Mouse (Mus musculus) neural tube, embryonic 12.5 days (tissue): ENCODE results near the gene Cacnb4. TPM values are rescaled to one million over a fixed set of nuclear protein-coding genes. Genes with fewer than 3 reads are reported as not detected.

Experiments used
- ATAC-seq: fragments of 200-750 bp; cut with Nextera tagmentation; 2 replicates; pipeline ENCODE4 v1.8.0; 2017; ENCODE audit warnings: low read depth, mild to moderate bottlenecking, moderate TSS enrichment, moderate library complexity; ENCODE audit not compliant: low FRiP score
- H3K27ac ChIP-seq: fragments of 300-500 bp; sonication (generic); 2 replicates; pipeline ENCODE4 v1.5.1; 2016
- H3K27me3 ChIP-seq: fragments of 300-500 bp; sonication (generic); replicated peaks from 2 replicates; pipeline ENCODE4 v1.6.1; 2016; ENCODE audit warnings: mild to moderate bottlenecking
- H3K36me3 ChIP-seq: fragments of 300-500 bp; sonication (generic); 2 replicates; pipeline ENCODE4 v1.6.1; 2016; ENCODE audit warnings: mild to moderate bottlenecking
- H3K4me1 ChIP-seq: fragments of 300-500 bp; sonication (generic); 2 replicates; pipeline ENCODE4 v1.6.1; 2016
- H3K4me2 ChIP-seq: fragments of 300-500 bp; sonication (generic); replicated peaks from 2 replicates; pipeline ENCODE4 v1.6.1; 2016; ENCODE audit warnings: mild to moderate bottlenecking
- H3K4me3 ChIP-seq: fragments of 300-500 bp; sonication (generic); 2 replicates; pipeline ENCODE4 v1.5.1; 2016
- H3K9ac ChIP-seq: fragments of 300-500 bp; sonication (generic); 2 replicates; pipeline ENCODE4 v1.6.1; 2016; ENCODE audit warnings: mild to moderate bottlenecking
- H3K9me3 ChIP-seq: fragments of 300-500 bp; sonication (generic); 2 replicates; pipeline ENCODE4 v1.6.1; 2016; ENCODE audit warnings: mild to moderate bottlenecking
- WGBS: fragments of 180-500 bp; shearing (Covaris S2); methylation state at CpG from one replicate; pipeline ENCODE4 v1.1.7; 2016; 5-methylcytosine and 5-hydroxymethylcytosine counted together
- polyA plus RNA-seq: library from polyadenylated mRNA; unstranded; fragments of >200 nt; fragmentation: Nextera tagmentation; extraction: Ambion mirVana; gene quantifications from 2 replicates; pipeline ENCODE4 v1.2.1, GENCODE M21; 2016

The Cacnb4 gene
- polyA plus RNA-seq, 1 experiment from 2014 or later, result 5.9 TPM

DNA sequence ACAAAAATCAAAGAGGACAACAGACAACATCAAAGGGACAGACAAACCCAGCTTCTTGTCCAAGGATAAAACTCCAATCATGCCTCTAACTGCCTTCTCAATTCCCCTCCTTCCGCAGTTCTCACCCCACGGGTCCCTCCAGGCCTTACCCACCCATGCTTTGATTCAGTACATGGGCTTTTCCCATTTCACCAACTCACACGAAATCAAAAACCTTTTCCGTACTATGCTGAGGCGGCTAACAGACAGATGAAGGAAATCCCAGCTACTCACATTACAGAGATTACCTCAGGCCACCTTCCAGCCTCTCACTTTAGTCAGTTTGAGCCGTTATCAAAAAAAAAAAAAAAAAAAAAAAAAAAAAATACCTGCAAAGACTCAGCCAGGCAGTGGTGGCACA, 104.4 kb downstream of the Cacnb4 start:
- no peaks in the 10 kb centered on the region for H3K9me3 ChIP-seq
- no peaks in the 10 kb centered on the region for H3K4me1 ChIP-seq
- ATAC-seq, result no peak
- H3K36me3 ChIP-seq, result no peaks in the 10 kb centered on the region
- H3K4me2 ChIP-seq, result no peak overlapping the region
- H3K27me3 ChIP-seq, result no peaks in the 10 kb centered on the region
- H3K4me3 ChIP-seq, result no peak overlapping the region
- 93% methylated on average over 6 of the region's 6 CpGs for WGBS
- H3K27ac ChIP-seq, result no peak overlapping the region
- H3K9ac ChIP-seq, result no peak overlapping the region

DNA sequence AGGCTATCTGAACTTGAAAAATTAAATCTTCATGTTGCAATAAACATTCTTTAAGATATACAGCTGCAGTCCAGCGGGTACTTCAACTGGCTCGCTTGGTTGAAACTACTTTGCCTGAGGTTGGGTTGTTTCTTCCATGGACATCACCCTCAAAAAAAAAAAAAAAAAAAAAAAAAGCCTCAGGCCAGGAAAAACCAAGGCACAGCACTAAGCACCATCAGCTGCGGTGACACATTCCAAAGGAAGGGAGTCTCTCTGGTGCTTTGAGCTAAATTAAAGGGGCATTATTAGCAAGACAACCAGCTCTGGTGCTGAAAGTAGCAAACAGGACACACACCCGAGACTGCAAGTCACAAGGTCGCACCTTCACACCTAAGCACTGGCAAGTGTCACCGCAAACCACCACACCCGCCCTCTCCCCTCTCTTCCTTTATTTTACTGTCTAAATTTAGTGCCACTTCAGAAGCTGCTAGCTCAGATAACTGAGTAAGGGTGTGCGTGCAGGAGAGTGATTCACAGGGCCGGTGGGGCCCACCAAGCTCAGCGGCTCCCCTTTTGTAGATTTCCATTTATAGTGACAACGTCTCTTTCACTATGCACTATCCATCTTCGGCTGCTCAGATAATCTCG, 105.2 kb downstream of the Cacnb4 start:
- 71% methylated on average over 13 of the region's 13 CpGs for WGBS
- no peaks in the 10 kb centered on the region for H3K4me1 ChIP-seq

DNA sequence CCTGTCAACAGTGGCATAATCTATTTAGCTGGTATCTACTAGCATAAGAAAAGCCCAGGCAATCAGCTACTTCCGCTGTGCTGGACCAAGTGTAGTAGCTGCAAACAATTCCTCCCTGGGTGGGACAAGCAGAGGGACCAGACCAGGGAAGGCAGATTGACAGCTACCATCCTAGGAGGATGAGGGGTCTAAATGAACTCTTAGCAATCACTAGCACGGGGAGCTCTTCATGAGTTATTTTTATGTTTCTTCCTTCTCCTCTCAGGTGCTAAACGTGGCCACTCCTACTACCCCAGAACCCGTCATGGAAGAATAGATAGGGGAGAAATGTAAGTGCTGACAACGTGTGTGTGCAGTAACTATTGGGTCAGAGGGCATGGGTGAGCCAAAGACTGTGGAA, 105.8 kb downstream of the Cacnb4 start:
- Histone ChIP-seq H3K9ac (no peak overlapping the region), H3K4me1 (no peaks in the 10 kb centered on the region), H3K27ac (no peak overlapping the region), H3K4me3 (no peak overlapping the region), H3K4me2 (no peak overlapping the region), H3K27me3 (no peaks in the 10 kb centered on the region), H3K36me3 (no peaks in the 10 kb centered on the region), H3K9me3 (no peaks in the 10 kb centered on the region)
- ATAC-seq, result no peak
- WGBS, result 79% methylated on average over 5 of the region's 5 CpGs

More for the DNA sequence above, 105.2 kb downstream of the Cacnb4 start:
- Histone ChIP-seq H3K27ac (no peak overlapping the region), H3K9me3 (no peaks in the 10 kb centered on the region), H3K4me3 (no peak overlapping the region), H3K9ac (no peak overlapping the region), H3K4me2 (no peak overlapping the region), H3K27me3 (no peaks in the 10 kb centered on the region), H3K36me3 (no peaks in the 10 kb centered on the region)
- ATAC-seq, result no peak

DNA sequence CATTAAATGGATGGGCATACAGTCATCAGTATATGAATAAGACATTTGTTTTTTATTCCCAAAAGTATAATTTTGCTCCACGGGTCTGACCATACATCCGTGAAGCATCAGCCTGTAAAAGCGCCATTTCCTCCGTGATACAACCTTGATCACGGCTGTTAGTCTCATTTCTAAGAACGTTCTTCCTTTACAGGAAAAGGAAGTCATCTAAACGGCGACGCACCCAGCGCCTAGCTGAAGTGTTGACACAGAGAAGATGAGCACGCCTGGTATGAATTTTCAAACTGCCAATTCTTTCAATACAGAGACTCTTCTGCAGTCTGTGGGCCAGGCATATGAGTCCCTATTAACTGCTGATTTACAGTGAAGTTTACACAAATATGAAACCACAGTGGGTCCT, 106.5 kb downstream of the Cacnb4 start:
- Histone ChIP-seq H3K9me3 (no peaks in the 10 kb centered on the region), H3K4me1 (no peaks in the 10 kb centered on the region), H3K27ac (no peak overlapping the region), H3K9ac (no peak overlapping the region), H3K4me2 (no peak overlapping the region), H3K27me3 (no peaks in the 10 kb centered on the region), H3K36me3 (no peaks in the 10 kb centered on the region), H3K4me3 (no peak overlapping the region)
- WGBS, result 86% methylated on average over 11 of the region's 11 CpGs
- no peak for ATAC-seq

DNA sequence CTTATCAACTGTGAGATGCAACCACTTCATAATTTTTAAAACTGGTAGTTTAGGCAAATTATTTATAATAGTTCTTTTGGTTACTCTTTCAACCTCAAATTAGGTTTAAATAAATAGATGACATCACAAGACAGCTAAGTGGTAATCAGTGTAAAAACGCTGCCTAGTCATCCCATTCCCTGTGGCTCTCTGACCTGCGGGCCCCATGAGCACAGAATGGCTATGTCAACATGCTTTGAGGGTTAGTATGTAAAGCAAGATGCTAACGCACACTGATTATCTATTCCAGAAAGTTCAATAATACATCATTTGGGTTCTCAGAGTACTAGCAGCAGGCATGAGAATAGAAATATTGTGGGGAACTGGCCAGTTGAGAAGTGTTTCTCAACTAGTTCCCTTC, 108.5 kb downstream of the Cacnb4 start:
- Histone ChIP-seq H3K27ac (no peak overlapping the region), H3K9me3 (no peaks in the 10 kb centered on the region), H3K36me3 (no peaks in the 10 kb centered on the region), H3K4me2 (no peak overlapping the region), H3K4me1 (no peaks in the 10 kb centered on the region), H3K4me3 (no peak overlapping the region), H3K9ac (no peak overlapping the region), H3K27me3 (no peaks in the 10 kb centered on the region)
- WGBS, result 81% methylated on average over 3 of the region's 3 CpGs
- ATAC-seq, result no peak

DNA sequence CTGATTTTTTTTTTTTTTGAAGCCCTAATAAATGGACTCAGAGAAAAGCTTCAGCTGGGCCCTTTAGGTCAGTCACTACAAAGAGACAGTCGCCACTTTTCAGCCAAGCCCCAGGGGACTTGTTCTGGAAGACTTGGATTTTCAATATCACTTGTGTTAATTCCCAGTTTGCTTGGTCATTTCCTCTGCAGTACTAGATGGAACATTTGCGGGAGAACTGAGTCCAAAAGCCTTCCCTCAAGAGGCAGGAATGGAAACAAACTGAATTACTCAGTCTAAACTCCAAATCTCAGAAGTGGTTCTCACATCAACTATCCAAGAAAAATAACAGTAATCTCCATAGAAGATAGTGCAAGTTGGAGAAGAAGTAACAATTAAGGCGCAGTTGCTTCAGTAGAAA, 109.2 kb downstream of the Cacnb4 start:
- H3K36me3 ChIP-seq, result no peaks in the 10 kb centered on the region
- H3K9me3 ChIP-seq, result no peaks in the 10 kb centered on the region
- H3K27ac ChIP-seq, result no peak overlapping the region
- ATAC-seq, result no peak
- no peak overlapping the region for H3K4me3 ChIP-seq
- 80% methylated on average over 3 of the region's 3 CpGs for WGBS
- no peaks in the 10 kb centered on the region for H3K4me1 ChIP-seq
- H3K27me3 ChIP-seq, result no peaks in the 10 kb centered on the region
- no peak overlapping the region for H3K9ac ChIP-seq
- H3K4me2 ChIP-seq, result no peak overlapping the region

DNA sequence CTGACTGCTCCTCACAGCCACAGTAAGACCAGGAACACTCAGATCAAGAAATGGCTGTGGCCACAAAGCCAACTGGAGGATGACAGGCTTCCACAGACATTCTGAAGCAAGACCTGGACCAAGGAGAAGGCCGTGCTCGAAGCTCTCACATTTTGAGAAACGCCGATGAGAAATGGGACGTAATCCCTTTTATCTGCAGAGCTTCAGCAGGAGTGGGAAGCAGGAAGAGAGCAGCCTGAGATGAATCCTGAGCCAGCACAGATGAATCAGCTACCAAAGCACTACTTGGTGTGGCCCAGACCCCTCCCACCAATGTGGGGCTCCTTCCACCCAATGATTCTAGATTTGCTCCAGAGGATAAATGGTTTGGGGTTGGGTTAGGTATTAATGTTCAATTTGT, 113.4 kb downstream of the Cacnb4 start:
- Histone ChIP-seq H3K27ac (no peak overlapping the region), H3K36me3 (no peaks in the 10 kb centered on the region), H3K4me2 (no peak overlapping the region), H3K9me3 (no peaks in the 10 kb centered on the region), H3K4me3 (no peak overlapping the region), H3K27me3 (no peaks in the 10 kb centered on the region), H3K9ac (no peak overlapping the region), H3K4me1 (peaks cover 1% of the 10 kb centered on the region; the same call in 1 of the 2 replicates)
- 94% methylated on average over 5 of the region's 5 CpGs for WGBS
- ATAC-seq, result no peak

DNA sequence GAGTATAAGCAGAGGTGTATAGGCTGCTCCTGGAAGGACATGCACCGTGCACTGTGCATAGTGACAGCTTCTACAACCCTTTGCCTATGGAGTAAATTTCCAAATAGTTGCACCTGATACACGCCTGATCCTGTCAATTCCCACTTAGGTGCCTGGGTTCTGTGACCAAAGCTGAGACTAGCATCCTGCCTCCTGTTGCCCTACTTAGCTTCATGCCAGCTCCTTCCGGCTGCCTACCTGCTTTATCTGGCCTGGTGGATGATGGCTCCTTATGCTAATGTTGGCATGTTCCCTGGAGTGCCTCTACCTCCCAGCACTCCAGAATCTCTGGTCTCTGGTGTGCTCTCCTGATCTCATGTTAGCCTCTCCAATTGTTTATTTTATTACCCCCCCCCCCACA, 114.3 kb downstream of the Cacnb4 start:
- Histone ChIP-seq H3K27ac (no peak overlapping the region), H3K27me3 (no peaks in the 10 kb centered on the region), H3K36me3 (no peaks in the 10 kb centered on the region), H3K4me1 (peaks cover 5% of the 10 kb centered on the region; the same call in 1 of the 2 replicates), H3K9me3 (no peaks in the 10 kb centered on the region), H3K9ac (no peak overlapping the region), H3K4me2 (no peak overlapping the region), H3K4me3 (no peak overlapping the region)
- 91% methylated on average over 3 of the region's 3 CpGs for WGBS
- no peak for ATAC-seq

DNA sequence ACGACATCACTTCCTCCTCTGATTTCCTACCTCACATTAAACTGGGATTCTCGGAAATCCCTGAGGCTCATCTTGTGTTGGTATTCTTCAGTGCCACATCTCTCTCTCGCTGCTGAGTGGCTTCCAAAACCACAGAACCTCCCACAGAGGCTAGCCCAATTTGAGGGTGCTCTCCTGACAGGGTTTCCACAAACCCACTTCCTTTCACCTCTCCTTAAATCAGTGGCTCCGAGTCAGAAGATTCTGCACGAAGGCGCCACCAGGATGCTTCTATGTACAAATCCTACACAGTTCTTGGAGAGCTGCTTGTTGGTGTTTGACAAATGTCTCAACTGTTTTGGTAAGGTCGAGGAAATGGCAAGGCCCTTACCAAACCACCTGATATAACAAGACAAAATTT, 115.5 kb downstream of the Cacnb4 start:
- H3K27me3 ChIP-seq, result no peaks in the 10 kb centered on the region
- no peak overlapping the region for H3K9ac ChIP-seq
- peaks cover 12% of the 10 kb centered on the region; the same call in 1 of the 2 replicates for H3K4me1 ChIP-seq
- no peak overlapping the region for H3K27ac ChIP-seq
- no peaks in the 10 kb centered on the region for H3K9me3 ChIP-seq
- H3K36me3 ChIP-seq, result no peaks in the 10 kb centered on the region
- no peak overlapping the region for H3K4me2 ChIP-seq
- no peak for ATAC-seq
- WGBS, result 77% methylated on average over 7 of the region's 7 CpGs
- H3K4me3 ChIP-seq, result no peak overlapping the region

DNA sequence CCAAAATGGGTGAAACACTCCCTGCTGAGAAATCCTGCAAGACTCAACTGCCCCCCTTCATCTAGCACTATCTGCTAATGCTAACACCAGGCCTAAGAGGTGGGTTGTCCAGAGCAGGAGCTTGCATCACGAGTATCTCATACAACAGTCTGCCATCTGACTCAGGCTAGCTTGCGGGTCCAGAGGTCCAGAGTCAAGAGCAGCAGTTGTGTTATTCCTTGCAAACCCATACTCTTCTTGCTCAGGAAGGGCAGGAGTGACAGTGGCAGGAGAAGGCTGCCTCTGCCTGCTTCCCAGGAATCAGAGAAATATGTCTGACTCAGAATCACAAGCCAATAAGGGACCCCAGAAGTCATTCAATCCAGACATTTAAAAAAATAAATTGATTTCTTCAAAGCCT, 116.4 kb downstream of the Cacnb4 start:
- 82% methylated on average over 2 of the region's 2 CpGs for WGBS
- no peak overlapping the region for H3K27ac ChIP-seq
- H3K4me3 ChIP-seq, result no peak overlapping the region
- no peak overlapping the region for H3K4me2 ChIP-seq
- ATAC-seq, result no peak
- H3K9ac ChIP-seq, result no peak overlapping the region
- no peaks in the 10 kb centered on the region for H3K27me3 ChIP-seq
- H3K9me3 ChIP-seq, result no peaks in the 10 kb centered on the region
- H3K36me3 ChIP-seq, result no peaks in the 10 kb centered on the region
- H3K4me1 ChIP-seq, result peaks cover 16% of the 10 kb centered on the region; the same call in 1 of the 2 replicates

DNA sequence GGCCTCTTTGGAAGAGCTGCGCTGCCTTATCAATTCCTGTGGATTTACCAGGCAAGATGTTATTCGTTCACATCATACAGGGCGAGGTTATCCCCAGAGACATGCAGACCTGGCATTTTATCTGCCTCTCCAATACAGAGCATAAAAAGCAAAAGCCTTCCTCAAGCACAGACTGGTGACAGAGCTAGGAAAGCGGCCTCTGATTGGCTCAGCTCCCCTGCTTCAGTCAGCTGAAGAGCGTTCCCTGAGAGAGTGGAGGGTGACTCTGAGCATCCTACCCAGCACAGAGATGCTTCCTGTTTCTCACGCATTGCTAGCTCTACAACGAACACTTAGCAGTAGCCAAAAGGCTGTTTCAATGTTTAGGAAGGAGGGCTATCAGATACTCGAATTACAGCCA, 118.2 kb downstream of the Cacnb4 start:
- H3K27me3 ChIP-seq, result no peaks in the 10 kb centered on the region
- peak overlapping the region; percentile 53 for H3K4me2 ChIP-seq
- no peak overlapping the region for H3K27ac ChIP-seq
- H3K4me3 ChIP-seq, result peak overlapping the region; percentile 37; the same call in 1 of the 2 replicates
- H3K9me3 ChIP-seq, result no peaks in the 10 kb centered on the region
- peaks cover 16% of the 10 kb centered on the region; the same call in 1 of the 2 replicates for H3K4me1 ChIP-seq
- peak overlapping the region; percentile 46 for H3K9ac ChIP-seq
- 40% methylated on average over 8 of the region's 8 CpGs for WGBS
- ATAC-seq, result peak; percentile 98
- H3K36me3 ChIP-seq, result no peaks in the 10 kb centered on the region

DNA sequence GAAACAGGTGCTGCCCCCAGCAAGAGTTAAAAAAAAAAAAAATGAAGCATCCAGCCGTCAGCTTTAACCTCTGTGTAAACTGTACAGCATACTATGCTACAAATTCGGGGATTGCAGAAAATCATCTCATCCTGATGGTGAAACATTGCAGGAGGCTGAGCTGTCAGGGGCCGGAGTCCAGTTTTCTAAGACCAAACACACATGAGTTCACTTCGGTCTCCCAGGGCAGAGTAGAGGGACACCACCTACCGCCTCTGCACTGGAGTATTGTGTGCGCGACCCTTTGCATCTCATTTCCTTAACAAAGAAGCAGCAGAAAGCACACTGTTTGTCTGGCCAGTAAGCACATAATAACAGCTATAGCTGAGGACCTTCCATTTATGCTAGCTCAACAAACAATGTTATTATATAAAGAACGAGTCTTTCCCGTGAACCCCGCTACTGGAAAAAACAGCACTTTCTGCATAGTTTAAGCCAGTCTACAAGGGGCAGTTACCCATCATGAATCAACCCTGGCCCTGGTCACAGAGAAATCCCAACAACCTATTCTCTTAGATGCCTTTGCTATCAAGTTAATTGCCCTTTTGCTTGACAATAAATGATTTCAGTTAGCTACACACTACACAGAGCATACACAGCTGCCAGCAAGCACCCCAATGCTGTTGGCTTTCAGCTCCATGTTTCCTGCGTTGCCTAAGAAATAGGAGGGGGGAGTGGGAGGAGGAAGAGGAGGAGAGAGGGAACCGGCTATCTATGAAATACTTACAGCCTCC, 118.9 kb downstream of the Cacnb4 start:
- Histone ChIP-seq H3K4me2 (peak overlapping the region; percentile 53), H3K9me3 (no peaks in the 10 kb centered on the region), H3K4me1 (peaks cover 16% of the 10 kb centered on the region; the same call in 1 of the 2 replicates), H3K9ac (peak overlapping the region; percentile 46), H3K36me3 (no peaks in the 10 kb centered on the region), H3K4me3 (peak overlapping the region; percentile 37), H3K27ac (no peak overlapping the region; the same call in 1 of the 2 replicates), H3K27me3 (no peaks in the 10 kb centered on the region)
- peak; percentile 87 for ATAC-seq
- WGBS, result 40% methylated on average over 12 of the region's 12 CpGs
